Mouse (Mus musculus) right cerebral cortex, postnatal 36 days (tissue): ENCODE measurements around the gene Ston2.
"Not testable (repeated sequence)": the region's sequence is repeated elsewhere in the genome, so short reads cannot be mapped to it uniquely, and the experiment has no call there.

Source experiments
- DNase-seq, 2 experiments: peaks; one replicate each; pipeline ENCODE4 v3.0.0; 2022; ENCODE audit warnings: low spot score in 2 of 2, mixed read lengths in 1 of 2

Gene Ston2

GRCm38 (mm10) chr12:91751893-91752597 is 36.1 kb downstream of the Ston2 start:
- no peak for DNase-seq

- no peak for DNase-seq
Measured at GRCm38 (mm10) chr12:91749543-91750184, 38.5 kb downstream of the Ston2 start.

GRCm38 (mm10) chr12:91748241-91748865 is 39.8 kb downstream of the Ston2 start:
- DNase-seq, result peak; percentile 77 to 81

- DNase-seq, result not testable (repeated sequence)
Measured at GRCm38 (mm10) chr12:91746839-91747238, 41.3 kb downstream of the Ston2 start.

GRCm38 (mm10) chr12:91745758-91746290 is 42.4 kb downstream of the Ston2 start:
- DNase-seq, result no peak

GRCm38 (mm10) chr12:91744091-91744490 is 44.1 kb downstream of the Ston2 start:
- DNase-seq, result no peak

GRCm38 (mm10) chr12:91742916-91743315 is 45.3 kb downstream of the Ston2 start:
- no peak for DNase-seq

- DNase-seq, result no peak
Measured at GRCm38 (mm10) chr12:91738381-91738780, 49.8 kb downstream of the Ston2 start.

- DNase-seq, result no peak
Measured at GRCm38 (mm10) chr12:91736221-91736980, 51.8 kb downstream of the Ston2 start.

GRCm38 (mm10) chr12:91734246-91735027 is 53.8 kb downstream of the Ston2 start:
- no peak for DNase-seq

- DNase-seq, result peak in 1 of 2 experiments; percentile 19
Measured at GRCm38 (mm10) chr12:91732729-91733448, 55.3 kb downstream of the Ston2 start.

GRCm38 (mm10) chr12:91726202-91726601 is 62.0 kb downstream of the Ston2 start:
- DNase-seq, result no peak

- DNase-seq, result no peak
Measured at GRCm38 (mm10) chr12:91723912-91724311, 64.3 kb downstream of the Ston2 start.

- no peak for DNase-seq
Measured at GRCm38 (mm10) chr12:91719134-91719533, 69.1 kb downstream of the Ston2 start.

GRCm38 (mm10) chr12:91715686-91716085 is 72.5 kb downstream of the Ston2 start:
- no peak for DNase-seq

GRCm38 (mm10) chr12:91713358-91713757 is 74.8 kb downstream of the Ston2 start:
- no peak for DNase-seq

GRCm38 (mm10) chr12:91711655-91712054 is 76.5 kb downstream of the Ston2 start:
- no peak for DNase-seq

GRCm38 (mm10) chr12:91710876-91711275 is 77.3 kb downstream of the Ston2 start:
- peak; percentile 46 to 50 for DNase-seq

- DNase-seq, result no peak
Measured at GRCm38 (mm10) chr12:91709634-91710033, 78.6 kb downstream of the Ston2 start.

- no peak for DNase-seq
Measured at GRCm38 (mm10) chr12:91709232-91709631, 79.0 kb downstream of the Ston2 start.
